Mouse (Mus musculus) liver, adult 2 months (tissue): Measurements from ENCODE around the gene Pld6. TPM values are rescaled to one million over a fixed set of nuclear protein-coding genes. Genes with fewer than 3 reads are reported as not detected.

Experiments
- DNase-seq: peaks from one replicate; pipeline ENCODE4 v3.0.0-alpha.2; 2011; ENCODE audit warnings: low read depth, low spot score; ENCODE audit errors: extremely low read depth
- H3K27ac ChIP-seq: fragments of 200-500 bp; replicated peaks from 2 replicates; pipeline ENCODE4 v1.5.1; 2012; ENCODE audit warnings: low read depth, mild to moderate bottlenecking, control low read depth, inconsistent platforms, low read length; ENCODE audit not compliant: insufficient read depth
- H3K27me3 ChIP-seq: fragments of 200-500 bp; 2 replicates; pipeline ENCODE4 v1.6.1; 2012; ENCODE audit warnings: mild to moderate bottlenecking, moderate library complexity, low read length, inconsistent platforms; ENCODE audit not compliant: control insufficient read depth, insufficient read depth
- H3K36me3 ChIP-seq: fragments of 200-500 bp; 2 replicates; pipeline ENCODE4 v1.6.1; 2012; ENCODE audit warnings: low read length, inconsistent platforms; ENCODE audit not compliant: control insufficient read depth, insufficient read depth
- H3K4me1 ChIP-seq: fragments of 200-500 bp; 2 replicates; pipeline ENCODE4 v1.6.1; 2011; ENCODE audit warnings: low read length; ENCODE audit not compliant: control insufficient read depth, insufficient read depth
- H3K4me3 ChIP-seq: fragments of 200-500 bp; 2 replicates; pipeline ENCODE4 v1.5.1; 2011; ENCODE audit warnings: low read depth, mild to moderate bottlenecking, control low read depth, low read length, moderate library complexity; ENCODE audit not compliant: insufficient read depth
- H3K79me2 ChIP-seq: fragments of 200-500 bp; 2 replicates; pipeline ENCODE4 v1.6.1; 2012; ENCODE audit warnings: inconsistent platforms, mild to moderate bottlenecking, low read length, moderate library complexity; ENCODE audit not compliant: control insufficient read depth, insufficient read depth
- H3K9ac ChIP-seq: fragments of 200-500 bp; 2 replicates; pipeline ENCODE4 v1.6.1; 2012; ENCODE audit warnings: low read depth, mild to moderate bottlenecking, control low read depth, inconsistent platforms, low read length
- CTCF ChIP-seq: fragments of 200-500 bp; IDR thresholded peaks from 2 replicates; pipeline ENCODE4 v1.5.1; 2011; ENCODE audit warnings: low read depth, low read length, control low read depth
- POLR2A ChIP-seq: fragments of 200-500 bp; IDR thresholded peaks from 2 replicates; pipeline ENCODE4 v1.6.1; 2011; ENCODE audit warnings: low read length, control low read depth; ENCODE audit not compliant: insufficient read depth; ENCODE audit errors: extremely low read depth
- WGBS: fragments of 180-500 bp; shearing (Covaris S2); methylation state at CpG from one replicate; pipeline ENCODE4 v1.1.7; 2018; 5-methylcytosine and 5-hydroxymethylcytosine counted together
- polyA plus RNA-seq: library from polyadenylated mRNA; depleted of rRNA; stranded (reverse); fragments of >200 nt; gene quantifications from 2 replicates; pipeline ENCODE4 v1.2.3, GENCODE M21; 2012
- total RNA-seq: library from RNA; depleted of rRNA; stranded (reverse); fragments of >200 nt; gene quantifications from 2 replicates; pipeline ENCODE4 v1.2.3, GENCODE M21; 2014

Gene Pld6
- total and polyA plus RNA-seq, 2 experiments: 1.6 to 4.3 TPM

- 89% methylated on average over 2 of the region's 2 CpGs for WGBS
These were observed 18.1 kb downstream of the Pld6 start for GRCm38 (mm10) chr11:59769307-59769706.

GRCm38 (mm10) chr11:59760796-59761195 is 26.6 kb downstream of the Pld6 start:
- no peaks in the 10 kb centered on the region for H3K27me3 ChIP-seq
- no peak overlapping the region for H3K4me3 ChIP-seq
- WGBS: 95% methylated on average over 6 of the region's 6 CpGs
- no peak for DNase-seq
- no peak for TF ChIP-seq POLR2A
- no peak for TF ChIP-seq CTCF
- no peak overlapping the region for H3K27ac ChIP-seq
- H3K4me1 ChIP-seq: no peaks in the 10 kb centered on the region
- no peaks in the 10 kb centered on the region for H3K79me2 ChIP-seq
- no peak overlapping the region for H3K9ac ChIP-seq
- H3K36me3 ChIP-seq: peaks cover 27% of the 10 kb centered on the region; the same call in 1 of the 2 replicates

More at GRCm38 (mm10) chr11:59769307-59769706, 18.1 kb downstream of the Pld6 start:
- no peaks in the 10 kb centered on the region for H3K27me3 ChIP-seq
- H3K36me3 ChIP-seq: peaks cover 47% of the 10 kb centered on the region
- no peak overlapping the region for H3K27ac ChIP-seq
- TF ChIP-seq CTCF: no peak
- H3K4me3 ChIP-seq: no peak overlapping the region
- H3K4me1 ChIP-seq: no peaks in the 10 kb centered on the region
- no peak for DNase-seq
- no peaks in the 10 kb centered on the region for H3K79me2 ChIP-seq
- H3K9ac ChIP-seq: no peak overlapping the region

- DNase-seq: no peak
- no peak for TF ChIP-seq CTCF
- TF ChIP-seq POLR2A: no peak
- Histone ChIP-seq H3K4me1 (no peaks in the 10 kb centered on the region), H3K4me3 (no peak overlapping the region), H3K27ac (no peak overlapping the region), H3K36me3 (peaks cover 25% of the 10 kb centered on the region), H3K79me2 (no peaks in the 10 kb centered on the region), H3K27me3 (no peaks in the 10 kb centered on the region), H3K9ac (no peak overlapping the region)
- WGBS: 64% methylated on average over 2 of the region's 2 CpGs
These were observed 27.8 kb downstream of the Pld6 start for GRCm38 (mm10) chr11:59759626-59760025.

- peaks cover 21% of the 10 kb centered on the region for H3K36me3 ChIP-seq
- WGBS: 40% methylated on average over 4 of the region's 4 CpGs
- no peak for DNase-seq
These were observed 28.3 kb downstream of the Pld6 start for GRCm38 (mm10) chr11:59759178-59759577.

GRCm38 (mm10) chr11:59758191-59758985 is 29.1 kb downstream of the Pld6 start:
- Histone ChIP-seq H3K9ac (no peak overlapping the region), H3K27me3 (no peaks in the 10 kb centered on the region), H3K36me3 (peaks cover 20% of the 10 kb centered on the region), H3K79me2 (no peaks in the 10 kb centered on the region), H3K27ac (no peak overlapping the region), H3K4me3 (no peak overlapping the region), H3K4me1 (no peaks in the 10 kb centered on the region)
- 72% methylated on average over 9 of the region's 9 CpGs for WGBS
- no peak for DNase-seq
- TF ChIP-seq POLR2A: no peak
- TF ChIP-seq CTCF: no peak

More at GRCm38 (mm10) chr11:59759178-59759577, 28.3 kb downstream of the Pld6 start:
- TF ChIP-seq CTCF (no peak), POLR2A (no peak)
- H3K4me3 ChIP-seq: no peak overlapping the region
- H3K27me3 ChIP-seq: no peaks in the 10 kb centered on the region
- H3K79me2 ChIP-seq: no peaks in the 10 kb centered on the region
- H3K4me1 ChIP-seq: no peaks in the 10 kb centered on the region
- H3K9ac ChIP-seq: no peak overlapping the region
- H3K27ac ChIP-seq: no peak overlapping the region

- no peaks in the 10 kb centered on the region for H3K79me2 ChIP-seq
- TF ChIP-seq POLR2A (no peak), CTCF (no peak)
- no peak overlapping the region for H3K4me3 ChIP-seq
- WGBS: 91% methylated on average over 4 of the region's 4 CpGs
- DNase-seq: no peak
- no peak overlapping the region for H3K27ac ChIP-seq
- no peak overlapping the region for H3K9ac ChIP-seq
- H3K4me1 ChIP-seq: no peaks in the 10 kb centered on the region
- no peaks in the 10 kb centered on the region for H3K27me3 ChIP-seq
- H3K36me3 ChIP-seq: peaks cover 32% of the 10 kb centered on the region
These were observed 31.1 kb downstream of the Pld6 start for GRCm38 (mm10) chr11:59756351-59756750.
